Comparison of ENCODE assay signal across 12 mouse cellular contexts in the genomic region with DNA sequence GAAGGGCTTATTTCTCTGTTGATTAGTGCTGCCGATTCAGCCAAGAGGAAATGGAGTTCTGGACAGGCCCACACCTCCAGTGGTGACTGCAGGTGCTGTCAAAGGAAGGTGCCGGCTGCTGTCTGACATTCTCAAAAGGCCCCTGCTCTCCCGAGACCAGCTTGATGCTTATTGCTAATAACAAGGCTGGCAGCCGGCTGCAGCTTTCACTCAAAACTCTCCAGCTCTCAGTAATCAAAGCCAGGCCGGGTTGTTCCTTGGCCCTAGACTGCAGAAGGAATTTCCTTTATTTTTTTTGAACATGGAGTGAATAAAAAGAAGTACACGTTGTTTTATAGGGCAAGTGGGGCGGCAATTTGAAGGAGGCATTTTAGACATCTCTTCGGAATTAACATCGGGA. TPM values are rescaled to one million over a fixed set of nuclear protein-coding genes. Genes with fewer than 3 reads are reported as not detected.
DNase-seq lines count a peak whose midpoint lies in the region; ATAC-seq and TF ChIP-seq lines count a peak whose summit lies in the region.
"Had no signal": no experiment of that assay in that cellular context is flagged by ENCODE, and none has a peak within 500 bp of the region (broad histone marks: within the 10 kb centered on the region; RNA-seq: fewer than 3 reads in every experiment).

No protein-coding gene starts in this region.

- no peaks in the 10 kb centered on the region for H3K36me3 ChIP-seq in hindbrain, postnatal 0 days (ENCODE audit: insufficient read depth, low read length)
- no peaks in the 10 kb centered on the region for H3K36me3 ChIP-seq in hindbrain, embryonic 16.5 days (ENCODE audit: control insufficient read depth, insufficient read depth, low read length)
- H3K36me3 ChIP-seq: neural tube, embryonic 12.5 days had no signal

- 60% methylated on average over 9 of the region's 9 CpGs for WGBS in hindbrain, postnatal 0 days
- 58% methylated on average over 9 of the region's 9 CpGs for WGBS in hindbrain, embryonic 16.5 days

- no peak for ATAC-seq in hindbrain, postnatal 0 days
- ATAC-seq in hindbrain, embryonic 16.5 days: no peak
- no peak for ATAC-seq in megakaryocyte-erythroid progenitor cell, adult 5-6 weeks (replicated peaks; ENCODE audit: low FRiP score, low TSS enrichment, poor library complexity, severe bottlenecking)
- ATAC-seq: activated CD4-positive, CD25-positive, alpha-beta regulatory T cell, adult 4 months; intestine, embryonic 16.5 days had no signal

- peak; percentile 6 for DNase-seq in hindbrain, postnatal 0 days (ENCODE audit: low spot score)
- peak; percentile 14 for DNase-seq in cerebellum, adult 8-10 months
- DNase-seq in embryo, embryonic 10.5 days (ENCODE audit: low spot score): peak; percentile 47
- DNase-seq in lung, postnatal 10 days: peak; percentile 14
- no peak for DNase-seq in urinary bladder, adult 2 months (ENCODE audit: low spot score)

- H3K4me3 ChIP-seq in hindbrain, postnatal 0 days (ENCODE audit: low read length): no peak overlapping the region
- H3K4me3 ChIP-seq in hindbrain, embryonic 16.5 days (ENCODE audit: low read length): no peak overlapping the region
- H3K4me3 ChIP-seq: neural tube, embryonic 12.5 days had no signal

- no peak overlapping the region for H3K4me2 ChIP-seq in hindbrain, postnatal 0 days (ENCODE audit: low read depth, low read length)
- H3K4me2 ChIP-seq in hindbrain, embryonic 16.5 days (ENCODE audit: low read length): no peak overlapping the region
- H3K4me2 ChIP-seq: neural tube, embryonic 12.5 days had no signal

- H3K9ac ChIP-seq in hindbrain, postnatal 0 days (replicated peaks; ENCODE audit: low read length): no peak overlapping the region
- no peak overlapping the region for H3K9ac ChIP-seq in hindbrain, embryonic 16.5 days (ENCODE audit: low read depth, low read length)
- H3K9ac ChIP-seq: neural tube, embryonic 12.5 days had no signal

- H3K27me3 ChIP-seq in hindbrain, postnatal 0 days (ENCODE audit: insufficient read depth, low read length): no peaks in the 10 kb centered on the region
- no peaks in the 10 kb centered on the region for H3K27me3 ChIP-seq in hindbrain, embryonic 16.5 days (replicated peaks; ENCODE audit: control insufficient read depth, insufficient read depth, low read length)
- H3K27me3 ChIP-seq: neural tube, embryonic 12.5 days had no signal

- no peak overlapping the region for H3K27ac ChIP-seq in hindbrain, postnatal 0 days
- no peak overlapping the region for H3K27ac ChIP-seq in hindbrain, embryonic 16.5 days (ENCODE audit: low read depth, low read length)
- H3K27ac ChIP-seq: neural tube, embryonic 12.5 days had no signal

- no peaks in the 10 kb centered on the region for H3K4me1 ChIP-seq in hindbrain, postnatal 0 days (ENCODE audit: insufficient read depth, low read length)
- H3K4me1 ChIP-seq in hindbrain, embryonic 16.5 days (ENCODE audit: control insufficient read depth, insufficient read depth, low read depth, low read length): peaks cover 3% of the 10 kb centered on the region
- H3K4me1 ChIP-seq: neural tube, embryonic 12.5 days had no signal

- H3K9me3 ChIP-seq in hindbrain, postnatal 0 days (ENCODE audit: low read length): no peaks in the 10 kb centered on the region
- no peaks in the 10 kb centered on the region for H3K9me3 ChIP-seq in hindbrain, embryonic 16.5 days (ENCODE audit: control insufficient read depth, low read length)
- H3K9me3 ChIP-seq: neural tube, embryonic 12.5 days had no signal

- TF ChIP-seq CTCF in hindbrain, postnatal 0 days (IDR thresholded peaks at IDR 0.05; ENCODE audit: low read depth): no peak

RNA-seq across cellular contexts. Expression of a gene that starts 18.1 kb away (rescaled TPM):
- not detected in 2 replicates for total RNA-seq in hindbrain, postnatal 0 days (2014; rRNA removed)
- not detected in 2 replicates for polyA plus RNA-seq in hindbrain, postnatal 0 days (2015; fragmentation: Nextera tagmentation; extraction: Ambion mirVana)
- polyA plus RNA-seq in hindbrain, embryonic 16.5 days (2015; fragmentation: Nextera tagmentation; extraction: Ambion mirVana): not detected in 2 replicates
- not detected in 2 replicates for total RNA-seq in megakaryocyte-erythroid progenitor cell, adult 5-6 weeks (2014; fragmentation: Nextera tagmentation)
- total RNA-seq in megakaryocyte-erythroid progenitor cell, adult 5-6 weeks (2017): not detected in 2 replicates
- not detected in 2 replicates for polyA plus RNA-seq in urinary bladder, adult 2 months (2012; rRNA removed)
- total RNA-seq: gastrocnemius, postnatal 36 days; left cerebral cortex, postnatal 14 days had no signal
- polyA plus RNA-seq: activated CD4-positive, CD25-positive, alpha-beta regulatory T cell, adult 4 months; intestine, embryonic 16.5 days; neural tube, embryonic 12.5 days had no signal

RNA-seq across cellular contexts. Expression of a gene that starts 21.3 kb away (rescaled TPM):
- not detected in 2 replicates for total RNA-seq in hindbrain, postnatal 0 days (2014; rRNA removed)
- polyA plus RNA-seq in hindbrain, postnatal 0 days (2015; fragmentation: Nextera tagmentation; extraction: Ambion mirVana): not detected in 2 replicates
- not detected in 2 replicates for polyA plus RNA-seq in hindbrain, embryonic 16.5 days (2015; fragmentation: Nextera tagmentation; extraction: Ambion mirVana)
- total RNA-seq in megakaryocyte-erythroid progenitor cell, adult 5-6 weeks (2014; fragmentation: Nextera tagmentation): not detected in 2 replicates
- total RNA-seq in megakaryocyte-erythroid progenitor cell, adult 5-6 weeks (2017): not detected in 2 replicates
- polyA plus RNA-seq in urinary bladder, adult 2 months (2012; rRNA removed): not detected in 2 replicates
- total RNA-seq: gastrocnemius, postnatal 36 days; left cerebral cortex, postnatal 14 days had no signal
- polyA plus RNA-seq: activated CD4-positive, CD25-positive, alpha-beta regulatory T cell, adult 4 months; intestine, embryonic 16.5 days; neural tube, embryonic 12.5 days had no signal

RNA-seq across cellular contexts. Expression of a gene that starts 24.5 kb away (rescaled TPM):
- total RNA-seq in hindbrain, postnatal 0 days (2014; rRNA removed): not detected in 2 replicates
- not detected in 2 replicates for polyA plus RNA-seq in hindbrain, postnatal 0 days (2015; fragmentation: Nextera tagmentation; extraction: Ambion mirVana)
- polyA plus RNA-seq in hindbrain, embryonic 16.5 days (2015; fragmentation: Nextera tagmentation; extraction: Ambion mirVana): not detected in 2 replicates
- not detected in 2 replicates for total RNA-seq in megakaryocyte-erythroid progenitor cell, adult 5-6 weeks (2014; fragmentation: Nextera tagmentation)
- total RNA-seq in megakaryocyte-erythroid progenitor cell, adult 5-6 weeks (2017): not detected in 2 replicates
- not detected in 2 replicates for polyA plus RNA-seq in urinary bladder, adult 2 months (2012; rRNA removed)
- total RNA-seq: gastrocnemius, postnatal 36 days; left cerebral cortex, postnatal 14 days had no signal
- polyA plus RNA-seq: activated CD4-positive, CD25-positive, alpha-beta regulatory T cell, adult 4 months; intestine, embryonic 16.5 days; neural tube, embryonic 12.5 days had no signal

RNA-seq across cellular contexts. Expression of a gene that starts 27.7 kb away (rescaled TPM):
- total RNA-seq in hindbrain, postnatal 0 days (2014; rRNA removed): not detected in 2 replicates
- polyA plus RNA-seq in hindbrain, postnatal 0 days (2015; fragmentation: Nextera tagmentation; extraction: Ambion mirVana): not detected in 2 replicates
- not detected in 2 replicates for polyA plus RNA-seq in hindbrain, embryonic 16.5 days (2015; fragmentation: Nextera tagmentation; extraction: Ambion mirVana)
- total RNA-seq in megakaryocyte-erythroid progenitor cell, adult 5-6 weeks (2014; fragmentation: Nextera tagmentation): not detected in 2 replicates
- not detected in 2 replicates for total RNA-seq in megakaryocyte-erythroid progenitor cell, adult 5-6 weeks (2017)
- not detected in 2 replicates for polyA plus RNA-seq in urinary bladder, adult 2 months (2012; rRNA removed)
- total RNA-seq: gastrocnemius, postnatal 36 days; left cerebral cortex, postnatal 14 days had no signal
- polyA plus RNA-seq: activated CD4-positive, CD25-positive, alpha-beta regulatory T cell, adult 4 months; intestine, embryonic 16.5 days; neural tube, embryonic 12.5 days had no signal

RNA-seq across cellular contexts. Expression of a gene that starts 30.8 kb away (rescaled TPM):
- total RNA-seq in hindbrain, postnatal 0 days (2014; rRNA removed): not detected in 2 replicates
- not detected in 2 replicates for polyA plus RNA-seq in hindbrain, postnatal 0 days (2015; fragmentation: Nextera tagmentation; extraction: Ambion mirVana)
- polyA plus RNA-seq in hindbrain, embryonic 16.5 days (2015; fragmentation: Nextera tagmentation; extraction: Ambion mirVana): not detected in 2 replicates
- total RNA-seq in megakaryocyte-erythroid progenitor cell, adult 5-6 weeks (2014; fragmentation: Nextera tagmentation): not detected in 2 replicates
- total RNA-seq in megakaryocyte-erythroid progenitor cell, adult 5-6 weeks (2017): not detected in 2 replicates
- polyA plus RNA-seq in urinary bladder, adult 2 months (2012; rRNA removed): not detected in 2 replicates
- total RNA-seq: gastrocnemius, postnatal 36 days; left cerebral cortex, postnatal 14 days had no signal
- polyA plus RNA-seq: activated CD4-positive, CD25-positive, alpha-beta regulatory T cell, adult 4 months; intestine, embryonic 16.5 days; neural tube, embryonic 12.5 days had no signal
